Mouse (Mus musculus) natural killer cell, adult 2 months (primary cell): ENCODE results near the gene Grin2a.

Experiments used
- DNase-seq, 2 experiments: peaks; one replicate each; pipeline ENCODE4 v3.0.0; 2022; ENCODE audit warnings: low spot score in 2 of 2

Grin2a gene

DNA sequence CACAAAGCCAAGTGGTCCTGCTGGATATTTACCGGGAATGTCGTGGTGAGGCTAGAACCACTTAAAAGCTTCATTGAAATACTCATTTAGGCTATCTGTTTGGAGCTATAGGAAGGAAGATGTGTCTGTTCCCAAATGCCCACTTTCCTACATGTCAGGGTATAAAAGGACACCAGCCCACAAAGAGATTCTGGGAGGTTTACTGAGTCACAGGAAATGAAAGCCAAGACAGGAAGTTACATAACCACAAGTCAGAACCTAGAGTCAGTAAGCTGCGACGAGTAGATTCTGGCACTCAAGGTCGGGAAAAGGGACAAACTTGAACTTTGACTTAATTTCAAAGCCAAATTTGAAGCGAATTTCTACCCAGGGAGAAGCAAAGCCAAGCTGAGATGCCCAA, 30.9 kb downstream of the Grin2a start:
- DNase-seq, result no peak

DNA sequence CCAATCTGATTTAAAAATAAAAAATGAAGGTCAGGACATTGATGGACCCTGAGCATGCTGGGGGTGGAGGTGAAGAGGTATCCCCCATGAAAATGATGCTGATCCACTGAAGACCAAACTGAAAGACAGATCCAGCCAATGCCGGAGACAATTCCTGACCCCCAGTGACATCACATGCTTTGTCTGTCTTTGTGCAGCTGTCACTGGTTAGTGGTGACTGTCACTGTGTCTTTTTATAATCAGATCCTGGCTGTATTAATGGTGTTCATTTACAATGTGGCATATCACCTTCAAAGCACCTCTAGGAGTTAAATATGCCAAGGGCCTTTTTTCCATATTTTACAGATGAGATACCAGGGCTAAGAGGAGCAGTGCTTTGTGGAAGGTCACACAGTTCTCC, 32.9 kb downstream of the Grin2a start:
- DNase-seq, result no peak

DNA sequence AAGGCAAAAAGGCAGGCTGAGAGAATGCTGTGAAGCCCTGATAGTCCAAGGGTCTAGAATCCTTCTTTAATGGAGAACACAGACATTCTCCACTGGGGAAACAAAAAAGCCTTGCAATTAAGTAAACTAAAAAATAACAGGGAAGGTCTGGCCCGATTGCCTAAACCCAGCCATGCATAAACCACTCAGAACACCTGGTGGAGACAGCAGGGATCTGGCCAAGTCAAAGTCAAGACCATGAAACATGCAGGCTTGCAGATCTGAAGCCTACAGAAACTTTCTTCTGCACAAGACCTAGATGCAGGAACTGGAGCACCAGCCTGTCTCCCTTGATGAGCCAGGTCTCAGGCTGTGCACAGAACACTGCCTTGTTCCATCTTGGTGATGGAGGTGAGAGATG, 36.0 kb downstream of the Grin2a start:
- no peak for DNase-seq

DNA sequence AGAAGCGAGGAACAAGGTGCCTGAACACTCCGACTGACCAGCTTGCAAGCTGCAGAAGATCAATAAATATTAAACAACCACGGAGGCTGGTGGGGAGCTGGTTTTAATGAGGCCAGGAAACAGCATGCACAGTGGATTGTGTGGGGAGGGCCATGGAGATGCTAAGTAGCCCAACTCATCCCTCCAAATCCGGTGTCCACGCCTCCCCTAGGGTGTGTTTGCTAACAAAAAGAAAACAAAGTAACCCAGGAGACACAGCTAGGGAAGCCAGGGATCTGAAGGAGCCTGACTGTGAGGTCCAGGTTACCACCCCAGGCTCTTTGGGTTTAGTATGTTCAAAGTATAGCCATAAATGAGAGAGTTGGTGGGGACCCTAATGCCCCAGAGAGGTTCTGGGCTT, 41.1 kb downstream of the Grin2a start:
- DNase-seq, result no peak

DNA sequence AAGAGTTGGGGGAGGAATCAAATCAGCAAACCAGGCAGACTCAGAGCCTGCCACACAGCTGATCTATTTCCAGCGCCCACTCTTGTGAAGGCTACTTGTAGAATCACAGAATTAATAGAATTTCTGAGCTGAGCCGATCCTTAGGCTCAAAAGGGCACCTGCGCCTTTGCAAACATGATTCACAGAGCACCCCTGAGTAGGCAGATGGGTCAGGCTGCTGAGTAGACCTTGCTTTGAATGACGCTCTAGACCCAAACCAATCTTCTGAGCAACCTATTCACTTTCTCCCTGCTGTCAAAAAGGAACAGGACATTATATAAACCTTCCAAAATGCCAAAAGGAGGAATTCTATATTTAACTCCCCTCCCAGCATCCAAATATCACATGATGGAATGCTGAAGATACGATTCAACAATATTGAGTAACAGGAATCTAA, 41.9 kb downstream of the Grin2a start:
- no peak for DNase-seq

DNA sequence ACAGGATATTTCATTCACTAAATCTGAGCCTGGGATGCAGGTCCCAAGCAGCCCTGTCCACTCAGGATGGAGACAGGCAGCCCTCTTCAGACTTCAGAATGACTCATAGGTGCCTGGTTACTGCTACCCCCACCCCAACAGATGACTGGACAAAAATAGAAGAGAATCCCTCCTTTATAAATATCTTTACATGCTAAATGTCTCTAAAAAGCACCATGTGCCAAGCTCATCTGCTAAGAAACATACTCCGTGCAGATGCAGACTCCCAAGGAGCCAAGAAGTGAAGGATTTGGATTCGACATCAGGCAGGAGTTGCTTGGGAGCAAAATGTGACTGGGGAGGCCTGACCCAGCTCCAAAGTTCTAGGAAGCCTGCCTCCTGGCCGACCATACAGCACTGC, 46.1 kb downstream of the Grin2a start:
- no peak for DNase-seq

DNA sequence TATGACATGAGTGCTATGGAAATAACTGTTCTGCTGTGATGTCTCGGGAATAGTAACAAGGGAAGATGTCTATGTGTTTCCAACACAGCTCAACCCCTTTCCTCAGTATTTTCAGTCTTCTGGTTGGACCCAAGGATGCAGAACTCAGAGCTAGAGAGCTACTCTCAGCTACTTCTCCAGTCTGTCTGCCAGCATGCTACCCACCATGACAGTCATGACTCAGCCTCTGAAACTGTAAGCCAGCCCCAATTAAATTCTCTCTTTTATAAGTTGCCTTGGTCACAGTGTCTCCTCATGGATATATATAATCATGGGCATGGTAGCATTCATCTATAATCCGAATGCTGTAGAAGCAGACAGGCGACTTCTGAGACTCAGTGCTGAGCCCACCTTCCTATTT, 47.9 kb downstream of the Grin2a start:
- no peak for DNase-seq

DNA sequence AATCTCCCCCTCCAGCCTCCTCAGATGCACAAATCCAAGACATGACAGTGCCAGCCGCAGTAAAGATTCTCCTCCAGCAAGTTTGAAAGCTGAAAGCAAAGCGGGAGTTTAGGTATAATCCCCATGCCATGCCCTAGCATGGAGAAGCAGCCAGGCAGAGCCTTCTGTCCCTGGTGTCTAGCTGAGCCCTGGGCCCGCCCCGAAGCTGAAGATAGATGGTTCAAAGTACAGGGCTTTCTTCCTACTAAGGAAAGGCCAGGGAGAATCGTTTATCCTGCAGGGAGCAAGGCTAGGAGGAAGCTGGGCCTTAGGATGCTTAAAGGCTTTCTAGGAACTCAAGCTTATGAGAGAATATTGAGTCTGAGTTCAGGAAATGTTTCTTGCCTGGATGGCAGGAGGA, 50.5 kb downstream of the Grin2a start:
- DNase-seq, result no peak

DNA sequence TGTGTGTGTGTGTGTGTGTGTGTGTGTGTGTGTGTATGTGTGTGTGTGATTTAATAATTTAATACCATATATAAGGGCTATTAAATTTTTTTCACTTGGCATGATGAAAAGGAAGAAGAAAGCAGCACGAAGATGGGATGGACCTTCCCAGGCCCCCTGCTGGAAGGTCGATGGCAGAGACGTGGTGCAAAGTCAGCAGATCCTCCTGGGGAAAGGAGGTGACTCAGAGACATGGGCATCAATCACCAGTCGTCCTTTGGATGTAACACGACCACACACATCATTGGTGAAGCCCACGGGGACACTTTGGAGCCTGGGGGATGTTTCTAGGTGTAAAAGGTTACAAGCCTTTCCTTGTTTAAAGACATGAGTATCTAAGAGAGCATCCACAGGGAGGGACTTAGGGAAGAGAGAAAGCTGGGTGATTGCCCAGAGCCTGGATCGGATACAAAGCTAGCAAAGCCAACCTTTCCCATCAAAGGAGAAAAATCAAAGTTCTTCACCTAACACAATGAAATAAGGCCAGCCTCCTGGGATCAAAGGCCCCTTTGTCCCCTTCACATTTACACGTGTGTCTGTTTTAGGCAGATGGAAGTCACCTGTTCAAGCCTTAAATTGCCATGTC, 53.9 kb downstream of the Grin2a start:
- DNase-seq, result no peak

DNA sequence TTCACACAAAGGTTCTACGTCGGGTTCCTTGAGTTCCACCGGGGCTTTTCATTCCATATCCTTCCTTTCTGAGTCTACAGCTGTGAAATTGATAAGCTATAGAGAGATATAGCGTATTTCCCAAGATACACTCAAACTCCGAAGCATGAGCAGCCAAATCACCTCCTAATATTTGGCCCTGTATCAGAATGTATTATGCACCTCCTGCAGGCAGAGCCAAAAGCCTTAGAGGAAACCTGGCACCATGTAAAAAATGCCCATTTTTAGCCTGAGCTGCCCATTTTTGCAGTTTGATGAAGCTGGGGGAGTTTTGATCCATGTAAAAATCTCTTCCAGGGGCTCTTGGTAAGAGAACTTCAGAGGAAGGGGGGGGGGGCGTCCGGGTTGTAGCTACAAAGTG, 54.6 kb downstream of the Grin2a start:
- DNase-seq, result no peak

DNA sequence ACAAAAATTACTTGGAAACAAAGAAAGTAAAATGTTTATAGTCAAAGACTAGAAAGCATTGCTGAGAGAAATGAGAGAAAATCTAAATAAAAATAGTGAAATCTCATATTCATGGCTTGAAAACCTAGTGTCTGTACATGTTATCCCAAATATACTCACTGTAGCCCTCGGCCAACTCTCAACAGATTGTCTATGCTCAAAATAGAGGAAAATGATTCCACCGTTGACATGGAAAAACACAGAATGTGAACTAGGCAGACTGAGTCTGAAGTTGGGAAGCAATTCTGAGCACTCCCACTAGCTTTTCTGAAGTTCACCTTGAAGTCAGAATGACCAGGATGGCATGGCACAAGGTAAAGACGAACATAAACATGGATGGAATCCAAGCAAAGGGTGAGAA, 84.7 kb downstream of the Grin2a start:
- no peak for DNase-seq

DNA sequence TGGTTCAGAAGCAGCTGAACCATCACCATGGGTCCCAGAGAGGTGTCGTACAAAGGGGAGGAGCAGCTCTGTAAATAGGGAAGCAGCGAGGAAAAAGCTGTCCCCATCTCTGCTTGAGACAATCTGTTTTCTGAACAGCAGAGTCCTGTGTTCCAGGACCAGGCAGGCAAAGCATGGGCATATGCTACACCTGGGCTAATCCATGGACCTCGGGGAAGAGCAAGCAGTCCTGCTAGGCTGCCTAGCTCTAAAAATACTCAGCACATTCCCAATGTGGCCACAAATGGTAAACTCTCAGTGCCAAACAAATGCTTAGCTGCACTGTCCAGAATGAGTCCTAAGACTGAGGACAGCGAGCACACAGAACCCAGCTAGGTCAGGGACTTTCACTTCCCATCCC, 86.1 kb downstream of the Grin2a start:
- no peak for DNase-seq

DNA sequence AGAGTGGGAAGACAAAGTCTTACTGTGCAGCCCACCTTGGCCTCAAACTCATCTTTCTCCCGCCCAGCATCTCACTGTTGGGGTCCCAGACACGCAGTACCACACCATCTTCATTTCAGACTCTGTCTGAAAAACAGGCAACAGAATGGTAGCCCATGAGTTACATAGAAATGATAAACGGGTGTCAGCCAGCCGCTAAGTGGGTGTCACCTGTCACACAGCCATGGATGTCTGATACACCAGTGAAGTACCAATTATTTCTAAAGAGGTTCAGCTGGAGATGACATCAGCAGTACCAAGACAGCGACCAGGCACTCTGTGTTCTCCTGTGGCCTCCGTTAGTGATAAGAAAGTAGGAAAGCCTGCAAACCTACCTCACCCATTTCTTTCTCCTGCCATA, 90.9 kb downstream of the Grin2a start:
- no peak for DNase-seq

DNA sequence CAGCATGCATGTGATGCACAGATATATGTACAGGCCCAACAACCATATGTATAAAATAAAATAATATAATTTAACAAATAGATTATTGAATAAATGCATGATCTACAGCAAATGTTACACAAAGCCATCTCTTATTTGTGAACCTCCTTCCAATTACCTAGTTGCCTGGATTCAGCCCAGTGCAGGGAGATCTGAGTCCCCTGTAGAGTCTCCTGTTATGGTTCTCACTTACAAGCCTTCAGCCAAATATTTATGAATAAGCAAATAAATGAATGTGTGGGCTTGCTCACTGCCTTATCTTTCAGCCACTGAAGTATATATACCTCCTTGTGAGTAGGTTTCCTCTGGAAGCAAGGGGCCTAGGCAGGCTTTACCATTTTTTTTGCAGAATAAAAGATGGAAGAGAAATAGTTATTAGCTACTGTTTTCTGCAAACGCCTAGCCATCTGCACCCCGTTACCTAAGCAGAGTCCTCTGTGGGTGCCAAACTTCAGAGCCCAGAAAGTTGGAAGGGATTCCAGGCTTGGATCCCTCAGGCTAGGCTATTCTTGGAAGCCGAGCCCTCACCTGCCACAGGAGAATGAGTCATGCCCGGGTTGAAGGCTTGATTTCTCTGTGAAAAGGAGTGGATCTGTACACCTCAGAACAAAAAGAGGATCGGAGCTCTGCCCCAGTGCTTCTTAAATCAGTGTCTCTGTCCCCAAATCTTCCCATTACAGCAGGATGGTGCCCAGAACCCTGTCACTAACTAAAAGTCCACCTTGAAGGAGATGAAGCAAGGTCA, 92.5 kb downstream of the Grin2a start:
- no peak for DNase-seq

DNA sequence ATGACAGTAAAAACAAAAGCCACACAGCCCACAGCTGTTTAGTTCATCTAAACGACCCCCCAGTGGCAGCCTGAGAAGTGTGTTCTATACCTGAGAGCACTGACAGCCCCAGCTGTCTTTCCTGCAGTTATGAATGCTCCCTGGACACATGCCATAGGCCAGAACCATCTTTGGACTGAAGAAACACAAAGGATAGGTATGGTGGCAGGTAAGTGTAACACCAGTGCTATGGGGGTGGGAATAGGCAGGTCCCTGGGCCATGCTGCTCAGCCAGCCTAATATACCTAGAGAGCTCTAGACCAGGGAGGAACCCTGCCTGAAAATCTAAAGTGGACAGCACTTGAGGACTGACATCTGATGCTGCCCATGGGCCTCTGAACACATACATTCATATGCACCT, 93.9 kb downstream of the Grin2a start:
- DNase-seq, result no peak

DNA sequence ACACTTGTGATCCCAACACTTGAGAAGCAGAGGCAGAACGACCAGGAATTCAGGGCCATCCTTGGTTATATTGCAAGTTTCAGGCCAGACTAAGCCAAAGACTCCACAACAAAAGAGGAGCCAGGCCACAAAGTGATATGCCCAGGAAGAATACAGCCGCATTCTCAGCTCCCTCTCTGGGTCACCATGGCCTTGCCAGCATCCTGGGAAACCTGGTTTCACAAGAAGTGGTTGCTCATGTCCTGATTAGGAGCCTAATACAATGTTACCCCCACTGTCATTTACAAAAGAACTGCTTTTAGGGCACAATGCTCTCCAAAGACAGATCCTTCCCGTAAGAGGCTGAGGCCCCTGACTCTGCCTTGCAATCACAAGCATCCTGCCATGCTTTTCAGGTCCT, 94.4 kb downstream of the Grin2a start:
- DNase-seq, result no peak

DNA sequence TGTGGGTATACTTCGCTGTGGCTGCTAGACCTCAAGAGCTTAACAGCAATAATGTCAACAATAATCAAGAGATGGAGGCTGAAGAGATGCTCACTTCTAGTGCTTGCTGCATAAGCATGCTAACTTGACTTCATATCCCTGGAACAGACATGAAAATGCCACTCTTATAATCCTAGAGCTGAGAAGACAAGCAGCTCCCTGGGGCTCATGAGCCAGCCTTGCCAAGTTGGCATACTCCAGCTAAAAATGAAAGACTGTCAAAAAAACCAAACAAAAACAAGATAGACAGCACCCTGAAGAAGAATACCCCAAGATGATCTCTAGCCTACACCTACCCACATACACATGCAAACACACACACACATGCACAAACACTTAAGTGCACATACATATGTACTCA, 95.2 kb downstream of the Grin2a start:
- DNase-seq, result no peak

DNA sequence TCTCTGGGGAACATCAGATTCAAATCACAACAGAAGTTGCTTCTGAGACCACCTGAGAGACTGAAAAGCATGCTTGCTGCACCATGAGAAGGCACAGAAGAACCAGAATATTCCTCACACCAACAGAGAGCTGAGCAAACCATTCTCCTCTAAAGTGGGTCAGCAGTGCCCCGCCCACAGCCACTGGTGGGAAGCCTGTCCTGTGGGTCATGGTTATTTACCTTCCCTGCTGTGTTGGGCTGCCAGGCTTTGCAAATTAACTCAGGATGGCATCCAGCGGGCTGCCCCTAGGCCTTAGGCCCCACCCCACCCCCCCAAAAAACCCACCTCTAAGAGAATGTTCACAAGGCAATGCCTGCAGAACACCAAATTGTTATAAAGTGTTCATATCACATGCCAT, 96.2 kb downstream of the Grin2a start:
- DNase-seq, result no peak

DNA sequence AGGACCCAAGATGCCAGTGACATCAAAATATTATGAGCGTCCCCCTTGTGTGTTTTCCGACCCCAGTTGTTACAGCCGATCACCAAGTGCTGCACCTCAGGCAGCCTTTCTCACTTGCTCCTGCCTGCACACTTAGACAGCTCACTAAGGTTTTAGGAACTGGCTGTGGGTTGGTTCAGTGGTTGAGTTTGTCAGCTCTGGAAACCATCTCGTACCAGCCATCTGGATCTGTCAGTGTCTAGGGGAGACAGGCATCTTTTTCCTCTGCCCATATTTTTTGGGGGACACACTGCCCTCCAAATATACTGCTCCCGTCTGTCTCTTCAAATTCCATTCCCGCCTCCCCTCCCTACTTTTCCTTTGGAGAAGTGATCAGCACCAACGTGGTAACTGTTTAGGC, 99.8 kb downstream of the Grin2a start:
- no peak for DNase-seq

DNA sequence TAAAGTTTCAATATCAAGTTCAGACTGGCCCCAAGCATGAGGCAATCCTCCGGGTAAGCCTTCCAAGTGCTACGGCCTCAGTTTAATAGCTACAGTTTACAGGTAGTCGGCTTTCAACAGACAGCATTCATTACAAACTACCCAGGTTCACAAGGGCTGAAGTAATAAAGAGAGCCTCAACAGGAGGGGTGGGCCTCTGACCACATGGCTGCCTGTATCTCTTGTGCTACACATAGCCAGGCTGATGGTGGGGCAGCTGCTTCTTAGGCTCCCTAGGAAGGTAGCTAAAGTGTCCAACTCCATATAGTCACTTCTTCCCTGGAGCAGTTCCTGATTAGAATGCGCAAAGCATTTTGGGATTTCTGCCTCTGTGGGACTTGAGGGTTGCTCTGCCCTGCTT, 109.2 kb downstream of the Grin2a start:
- DNase-seq, result no peak

DNA sequence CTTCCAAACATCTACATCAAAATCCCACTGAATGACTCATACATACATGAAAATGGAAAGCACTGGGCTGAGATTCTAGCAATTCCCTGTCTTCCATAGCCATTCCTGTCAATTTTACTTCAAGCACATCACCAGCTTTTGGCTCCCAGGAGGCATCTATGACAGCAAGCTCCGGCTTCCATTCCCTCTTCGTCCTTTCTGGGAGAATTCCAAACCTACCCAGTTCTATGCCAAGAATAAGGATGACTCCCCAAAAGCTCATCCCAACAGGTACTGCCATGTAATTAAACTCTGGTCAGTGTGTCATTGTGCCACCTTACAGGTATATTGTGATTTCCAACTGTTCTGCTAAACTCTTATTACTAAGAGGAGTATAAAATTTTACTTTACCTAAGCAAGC, 111.2 kb downstream of the Grin2a start:
- DNase-seq, result no peak

DNA sequence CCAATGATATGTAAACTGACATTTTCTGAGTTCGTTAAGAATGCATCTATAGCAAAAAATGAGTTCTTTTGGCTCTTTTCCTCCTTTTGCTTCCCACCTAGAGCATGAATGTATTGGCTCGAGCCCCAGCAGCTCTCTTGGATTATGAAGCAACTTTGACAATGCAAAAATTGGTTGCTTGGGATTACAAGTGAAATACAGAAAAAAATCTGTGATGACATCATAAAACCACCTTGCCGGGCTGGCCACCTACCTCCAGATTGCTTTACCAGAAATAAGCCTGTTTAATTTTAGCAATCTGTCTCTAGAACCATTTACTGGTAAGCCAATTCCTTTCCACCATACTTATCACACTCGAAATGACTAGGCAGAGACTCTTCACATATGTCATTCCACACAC, 112.9 kb downstream of the Grin2a start:
- DNase-seq, result no peak

DNA sequence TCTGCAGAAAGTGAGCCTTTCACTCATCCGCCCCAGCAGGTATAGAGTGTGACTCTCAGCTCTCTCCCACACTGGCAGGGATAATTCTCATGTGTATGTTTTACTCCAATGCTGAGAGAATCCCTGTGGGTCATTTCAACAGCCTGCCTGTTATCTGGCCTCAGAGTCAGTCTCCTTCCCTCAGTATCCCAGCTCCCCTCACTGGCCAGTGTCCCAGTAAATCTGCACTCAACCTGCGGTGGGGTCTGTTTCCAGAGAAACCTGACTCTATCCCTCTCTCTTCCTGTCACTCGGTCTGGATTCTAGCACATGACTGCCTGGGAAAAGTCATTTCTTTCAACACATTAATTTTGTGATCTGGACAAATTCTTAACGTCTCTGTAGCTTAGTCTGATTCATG, 122.4 kb downstream of the Grin2a start:
- no peak for DNase-seq

DNA sequence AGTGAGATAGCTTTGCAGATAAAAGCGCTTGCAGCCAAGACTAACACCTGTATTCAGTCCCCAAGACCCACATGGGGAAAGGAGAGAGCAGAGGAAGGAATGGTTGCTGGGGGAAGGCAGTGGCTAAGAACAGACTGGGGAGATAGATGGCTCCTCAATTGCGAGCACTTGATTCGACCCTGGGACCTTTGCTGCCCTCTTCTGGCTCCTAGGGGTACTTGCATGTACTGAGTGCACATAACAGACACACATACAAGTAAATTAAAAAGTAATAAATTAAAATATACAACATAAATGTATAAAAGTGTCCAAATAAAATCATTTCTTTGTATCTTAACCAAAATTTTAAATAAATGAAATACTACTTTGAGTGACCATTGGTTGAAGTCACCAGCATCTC, 129.7 kb downstream of the Grin2a start:
- no peak for DNase-seq
